Mouse (Mus musculus): ENCODE results near the gene Ffar1.

Gene Ffar1

DNA sequence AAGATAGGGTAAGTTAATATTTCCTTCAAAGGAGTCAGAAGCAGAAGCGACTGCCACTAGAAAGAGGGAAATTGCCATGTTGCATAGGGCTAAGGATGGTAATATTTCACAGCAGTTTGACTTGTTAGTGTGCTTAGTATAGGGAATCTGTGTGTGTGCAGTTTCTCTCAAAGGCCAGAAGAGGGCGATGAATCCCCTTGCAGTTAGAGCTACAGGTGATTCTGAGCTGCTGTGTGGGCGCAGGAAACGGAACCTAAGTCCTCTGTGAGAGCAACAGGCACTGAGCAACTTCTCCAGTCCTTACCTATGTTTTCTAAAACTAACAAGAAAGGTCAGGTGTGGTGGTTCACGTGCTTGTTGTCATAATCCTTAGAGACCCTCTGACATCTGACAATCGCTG is 51.0 kb downstream of the Ffar1 start:
- Histone ChIP-seq H3K4me3 (replicated peaks; ENCODE audit: low read length) (no peak overlapping the region), H3K27me3 (ENCODE audit: insufficient read depth, low read length) (peaks cover 4% of the 10 kb centered on the region; the same call in 1 of the 2 replicates), H3K36me3 (ENCODE audit: insufficient read depth, low read length) (no peaks in the 10 kb centered on the region), H3K4me1 (replicated peaks; ENCODE audit: low read depth, low read length) (peaks cover 18% of the 10 kb centered on the region), H3K9me3 (ENCODE audit: low read length) (peaks cover 7% of the 10 kb centered on the region)
- TF ChIP-seq NANOG (IDR thresholded peaks at IDR 0.05; ENCODE audit: borderline replicate concordance, low read length) (no peak), CTCF (conservative IDR thresholded peaks at IDR 0.05; ENCODE audit: low read length) (peak; percentile 80), POU5F1 (IDR thresholded peaks at IDR 0.05; ENCODE audit: borderline replicate concordance, low read length) (no peak)
